Mouse (Mus musculus) limb, embryonic 10.5 days (tissue): ENCODE data around the gene Gcnt2. TPM values are rescaled to one million over a fixed set of nuclear protein-coding genes. Genes with fewer than 3 reads are reported as not detected.

Experiments used
- DNase-seq: peaks from one replicate; pipeline ENCODE4 v3.0.0-alpha.2; 2017; ENCODE audit warnings: low spot score
- H3K27ac ChIP-seq: fragments of 300-500 bp; sonication (generic); 2 replicates; pipeline ENCODE4 v1.5.1; 2016; ENCODE audit warnings: mild to moderate bottlenecking
- H3K27me3 ChIP-seq: fragments of 300-500 bp; sonication (generic); 2 replicates; pipeline ENCODE4 v1.6.1; 2016; ENCODE audit warnings: low read depth, mild to moderate bottlenecking; ENCODE audit not compliant: poor library complexity, severe bottlenecking
- H3K36me3 ChIP-seq: fragments of 300-500 bp; sonication (generic); 2 replicates; pipeline ENCODE4 v1.6.1; 2016; ENCODE audit warnings: mild to moderate bottlenecking, moderate library complexity
- H3K4me1 ChIP-seq: fragments of 300-500 bp; sonication (generic); 2 replicates; pipeline ENCODE4 v1.6.1; 2016
- H3K4me3 ChIP-seq: fragments of 300-500 bp; sonication (generic); 2 replicates; pipeline ENCODE4 v1.5.1; 2016; ENCODE audit warnings: mild to moderate bottlenecking, moderate library complexity
- H3K9me3 ChIP-seq: fragments of 300-500 bp; sonication (generic); replicated peaks from 2 replicates; pipeline ENCODE4 v1.6.1; 2016; ENCODE audit warnings: mild to moderate bottlenecking
- WGBS: fragments of 180-500 bp; shearing (Covaris S2); methylation state at CpG from one replicate; pipeline ENCODE4 v1.1.7; 2016; 5-methylcytosine and 5-hydroxymethylcytosine counted together
- polyA plus RNA-seq: library from polyadenylated mRNA; unstranded; fragments of >200 nt; fragmentation: Nextera tagmentation; extraction: Ambion mirVana; gene quantifications from 2 replicates; pipeline ENCODE4 v1.2.1, GENCODE M21; 2016

Gcnt2 gene
- 1.9 and 2.2 TPM in 2 replicates for polyA plus RNA-seq

DNA sequence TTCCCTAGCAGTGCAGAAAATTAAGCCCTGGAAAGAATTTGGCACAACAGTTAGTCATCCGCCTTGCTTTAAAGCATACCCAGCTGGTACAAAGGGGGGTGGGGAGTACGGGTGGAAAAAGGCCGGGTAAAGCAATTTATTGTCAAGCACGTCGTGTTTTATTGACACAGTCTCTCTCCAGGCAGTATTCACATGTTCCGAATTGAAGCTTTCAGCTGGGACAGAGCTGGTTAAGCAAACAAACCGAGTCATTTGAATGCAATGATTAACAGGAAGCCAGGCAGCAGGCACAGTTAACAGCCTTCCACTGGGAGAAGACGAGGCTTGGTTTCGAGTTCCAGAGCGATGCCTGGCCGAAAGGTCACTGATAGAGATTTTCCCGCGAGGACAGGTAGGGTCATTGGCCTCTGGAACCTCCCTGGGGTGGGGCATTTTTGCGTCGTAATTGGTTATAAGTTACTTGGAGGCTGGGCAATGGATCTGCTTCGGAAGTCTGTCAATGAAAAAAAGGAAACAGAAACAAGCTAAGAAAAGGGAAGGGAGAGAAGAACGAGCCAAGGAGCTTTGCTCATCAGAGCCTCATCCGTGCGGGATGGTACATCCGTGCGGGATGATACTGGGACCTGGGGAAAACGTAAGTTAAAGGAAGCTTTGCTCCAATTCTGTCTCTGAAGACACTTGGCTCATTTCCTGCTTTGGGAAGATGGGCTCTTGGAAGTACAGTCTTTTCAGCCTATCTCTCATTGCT lies at the start of gene Gcnt2:
Gene Gcnt2, plus strand, starts transcription at position 103 of the 748 bp plus-strand sequence.
- H3K4me1 ChIP-seq = peaks cover 13% of the 10 kb centered on the region; the same call in 1 of the 2 replicates
- H3K4me3 ChIP-seq = 0 out of 2 replicates have a peak within 1 kb of the TSS, but pooled peaks have one; percentile 14
- WGBS = 52% methylated on average over 22 of the region's 22 CpGs
- H3K36me3 ChIP-seq = no peaks in the 10 kb centered on the region
- no peak for DNase-seq
- H3K9me3 ChIP-seq = no peaks in the 10 kb centered on the region
- H3K27ac ChIP-seq = no peak within 1 kb of the TSS
- no peaks in the 10 kb centered on the region for H3K27me3 ChIP-seq

GRCm38 (mm10) chr13:40820617-40821016 lies 38.9 kb upstream of the Gcnt2 start:
- Histone ChIP-seq H3K36me3 (no peaks in the 10 kb centered on the region), H3K27ac (no peak overlapping the region), H3K4me1 (no peaks in the 10 kb centered on the region), H3K9me3 (no peaks in the 10 kb centered on the region), H3K27me3 (no peaks in the 10 kb centered on the region), H3K4me3 (no peak overlapping the region)
- 51% methylated on average over 1 of the region's 1 CpGs for WGBS
- DNase-seq = no peak

DNA sequence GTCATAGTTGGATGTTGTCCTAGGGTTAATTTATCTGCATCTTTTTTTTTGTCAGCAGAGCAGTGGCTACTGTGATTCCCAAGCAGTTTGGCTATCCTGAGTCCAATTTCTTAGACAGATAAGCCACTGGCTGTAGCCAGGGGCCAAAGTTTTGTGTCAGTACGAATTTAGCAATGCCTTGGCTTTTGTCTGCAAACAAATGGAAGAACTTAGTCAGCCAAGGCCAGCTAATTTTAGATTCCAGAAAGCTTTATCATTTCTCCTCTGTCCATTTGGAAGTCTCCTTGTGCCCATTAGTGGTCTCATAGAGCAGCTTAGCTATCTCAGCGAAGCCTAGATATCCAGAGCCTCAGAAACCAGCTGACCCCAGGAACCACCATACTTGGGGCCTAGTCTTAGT lies 37.6 kb upstream of the Gcnt2 start:
- Histone ChIP-seq H3K9me3 (no peaks in the 10 kb centered on the region), H3K27ac (no peak overlapping the region), H3K4me1 (no peaks in the 10 kb centered on the region), H3K27me3 (no peaks in the 10 kb centered on the region), H3K4me3 (no peak overlapping the region), H3K36me3 (no peaks in the 10 kb centered on the region)
- 76% methylated on average over 2 of the region's 2 CpGs for WGBS
- DNase-seq = no peak

GRCm38 (mm10) chr13:40841146-40841787 lies 18.3 kb upstream of the Gcnt2 start:
- no peaks in the 10 kb centered on the region for H3K9me3 ChIP-seq
- H3K27ac ChIP-seq = no peak overlapping the region
- H3K4me3 ChIP-seq = no peak overlapping the region
- H3K27me3 ChIP-seq = no peaks in the 10 kb centered on the region
- H3K4me1 ChIP-seq = no peaks in the 10 kb centered on the region
- WGBS = 76% methylated on average over 10 of the region's 10 CpGs
- DNase-seq = no peak
- no peaks in the 10 kb centered on the region for H3K36me3 ChIP-seq

DNA sequence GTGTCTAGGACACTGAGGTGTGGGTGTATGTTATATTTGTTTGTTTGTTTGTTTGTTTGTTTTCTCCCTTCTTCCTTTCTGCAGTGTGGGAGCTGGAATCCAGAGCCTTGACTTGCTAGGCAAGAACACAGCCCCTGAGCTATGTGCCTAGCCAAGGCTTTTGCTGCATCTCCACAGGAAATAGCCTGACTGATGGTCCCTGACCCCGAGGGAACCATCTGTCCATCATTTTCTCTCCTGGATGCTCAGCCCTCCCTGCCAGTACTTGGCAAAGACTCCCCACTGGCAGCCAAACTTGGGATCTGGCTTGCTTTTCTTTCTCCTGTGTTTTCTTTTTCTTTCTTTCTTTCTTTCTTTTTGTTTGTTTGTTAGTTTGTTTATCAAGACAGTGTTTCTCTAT lies 17.4 kb upstream of the Gcnt2 start:
- 43% methylated on average over 1 of the region's 1 CpGs for WGBS
- Histone ChIP-seq H3K27ac (no peak overlapping the region), H3K27me3 (no peaks in the 10 kb centered on the region), H3K4me3 (no peak overlapping the region), H3K4me1 (no peaks in the 10 kb centered on the region), H3K36me3 (no peaks in the 10 kb centered on the region), H3K9me3 (no peaks in the 10 kb centered on the region)
- DNase-seq = no peak

DNA sequence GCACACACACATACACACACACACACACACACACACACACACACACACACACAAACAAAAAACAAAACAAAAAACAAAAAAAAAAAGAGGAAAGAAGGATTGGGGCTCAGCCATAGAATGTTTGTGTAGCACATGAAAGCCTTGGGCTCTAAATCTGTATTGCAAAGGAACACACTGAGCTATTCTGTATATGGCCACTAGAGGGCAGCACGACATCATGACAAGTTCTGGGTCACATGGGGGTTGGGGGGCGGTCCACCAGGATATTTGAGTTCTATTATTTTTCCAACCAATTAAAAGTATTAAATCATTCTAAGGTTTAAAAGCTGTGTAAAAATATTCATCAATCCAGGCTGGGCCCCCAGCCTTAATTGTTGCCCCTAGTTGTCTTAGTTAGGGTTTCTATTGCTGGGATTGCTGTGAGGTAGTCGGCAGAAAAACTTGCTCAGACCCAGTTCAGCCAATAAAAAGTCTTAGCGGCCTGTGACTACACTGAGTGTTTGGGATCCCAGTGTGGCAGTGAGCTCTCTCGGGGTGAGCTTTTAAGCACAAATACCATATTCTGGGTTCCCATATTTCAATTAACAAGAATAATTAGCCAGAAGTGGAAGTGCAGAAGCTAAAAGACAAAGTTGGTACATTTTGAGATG lies 16.0 kb upstream of the Gcnt2 start:
- Histone ChIP-seq H3K4me3 (0 out of 2 replicates have a peak overlapping the region, but pooled peaks have one; percentile 16), H3K4me1 (no peaks in the 10 kb centered on the region), H3K9me3 (no peaks in the 10 kb centered on the region), H3K27me3 (no peaks in the 10 kb centered on the region), H3K36me3 (no peaks in the 10 kb centered on the region), H3K27ac (no peak overlapping the region)
- 27% methylated on average over 5 of the region's 5 CpGs for WGBS
- DNase-seq = peak; percentile 82

DNA sequence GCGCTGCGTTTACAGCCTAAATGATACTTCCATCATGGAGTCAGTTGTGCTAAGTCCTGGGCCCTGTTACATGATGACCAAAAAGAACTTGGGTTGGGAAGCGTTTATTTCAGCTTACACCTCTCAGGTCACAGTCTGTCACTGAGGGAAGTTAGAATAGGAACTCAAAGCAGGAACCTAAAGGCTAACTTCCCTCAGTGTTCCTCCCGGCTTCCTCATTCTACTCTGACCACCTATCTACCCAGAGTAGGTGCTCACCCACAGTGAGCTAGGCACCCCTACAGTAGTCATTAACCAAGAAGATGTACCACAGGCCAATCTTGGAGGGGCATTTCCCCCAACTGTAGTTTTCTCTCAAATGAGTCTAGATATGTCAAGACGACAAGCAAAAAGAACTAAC lies 15.4 kb upstream of the Gcnt2 start:
- DNase-seq = no peak
- Histone ChIP-seq H3K4me1 (no peaks in the 10 kb centered on the region), H3K4me3 (no peak overlapping the region), H3K27me3 (no peaks in the 10 kb centered on the region), H3K9me3 (no peaks in the 10 kb centered on the region), H3K27ac (no peak overlapping the region), H3K36me3 (no peaks in the 10 kb centered on the region)
- 91% methylated on average over 5 of the region's 5 CpGs for WGBS

DNA sequence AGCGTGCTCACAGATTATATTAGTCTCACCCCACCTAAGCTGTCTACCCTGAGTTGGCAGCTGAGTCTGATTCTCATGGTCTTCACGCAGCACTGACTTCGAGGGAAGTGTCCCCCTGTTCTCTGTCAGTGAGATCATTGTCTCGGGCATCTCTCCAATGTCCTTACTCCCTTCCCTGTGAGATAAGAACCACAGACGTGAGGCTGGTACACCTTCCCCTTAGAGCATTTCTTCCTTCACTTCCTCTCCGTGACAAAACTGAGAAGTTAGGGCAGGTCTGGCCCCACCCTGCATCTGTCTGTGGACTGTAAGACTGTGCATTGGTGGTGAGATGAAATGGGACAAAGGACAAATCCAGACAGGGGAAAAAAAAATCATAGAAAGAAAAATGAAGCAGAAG lies 13.6 kb upstream of the Gcnt2 start:
- no peaks in the 10 kb centered on the region for H3K4me1 ChIP-seq
- H3K27me3 ChIP-seq = no peaks in the 10 kb centered on the region
- H3K27ac ChIP-seq = no peak overlapping the region
- no peak overlapping the region for H3K4me3 ChIP-seq
- DNase-seq = no peak
- no peaks in the 10 kb centered on the region for H3K36me3 ChIP-seq
- WGBS = 70% methylated on average over 6 of the region's 6 CpGs
- no peaks in the 10 kb centered on the region for H3K9me3 ChIP-seq

- DNase-seq = no peak
- Histone ChIP-seq H3K36me3 (no peaks in the 10 kb centered on the region), H3K27me3 (no peaks in the 10 kb centered on the region), H3K4me3 (no peak overlapping the region), H3K4me1 (no peaks in the 10 kb centered on the region), H3K9me3 (no peaks in the 10 kb centered on the region), H3K27ac (no peak overlapping the region)
- 70% methylated on average over 9 of the region's 9 CpGs for WGBS
Measured at GRCm38 (mm10) chr13:40846375-40846774, 13.2 kb upstream of the Gcnt2 start.

DNA sequence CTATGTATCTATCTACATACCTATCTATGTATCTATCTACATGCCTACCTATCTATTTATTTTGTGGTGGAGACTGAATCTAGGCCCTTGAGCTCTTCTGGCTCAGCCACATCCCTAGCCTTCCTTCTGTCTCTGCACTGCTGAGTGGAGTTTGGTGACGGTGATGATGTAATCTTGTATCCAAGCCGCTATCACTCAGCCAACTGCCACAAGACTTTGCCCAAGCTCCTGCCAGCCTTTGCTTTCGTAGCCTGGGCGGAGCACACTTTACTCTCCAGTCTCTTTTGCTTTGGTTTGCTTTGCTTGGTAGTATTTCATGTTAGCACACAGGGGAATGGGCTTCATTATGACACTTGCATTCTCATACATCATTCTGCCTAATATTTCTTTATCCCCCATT lies 11.7 kb upstream of the Gcnt2 start:
- Histone ChIP-seq H3K4me1 (no peaks in the 10 kb centered on the region), H3K36me3 (no peaks in the 10 kb centered on the region), H3K27ac (no peak overlapping the region), H3K4me3 (no peak overlapping the region), H3K9me3 (no peaks in the 10 kb centered on the region), H3K27me3 (no peaks in the 10 kb centered on the region)
- DNase-seq = no peak
- 91% methylated on average over 4 of the region's 4 CpGs for WGBS

GRCm38 (mm10) chr13:40850686-40851085 lies 8.9 kb upstream of the Gcnt2 start:
- H3K4me3 ChIP-seq = no peak overlapping the region
- H3K9me3 ChIP-seq = no peaks in the 10 kb centered on the region
- 95% methylated on average over 6 of the region's 6 CpGs for WGBS
- no peaks in the 10 kb centered on the region for H3K27me3 ChIP-seq
- peaks cover 12% of the 10 kb centered on the region for H3K4me1 ChIP-seq
- no peak for DNase-seq
- H3K27ac ChIP-seq = no peak overlapping the region
- H3K36me3 ChIP-seq = no peaks in the 10 kb centered on the region

- no peak for DNase-seq
- H3K4me3 ChIP-seq = no peak overlapping the region
Measured at GRCm38 (mm10) chr13:40851281-40851680, 8.3 kb upstream of the Gcnt2 start.

DNA sequence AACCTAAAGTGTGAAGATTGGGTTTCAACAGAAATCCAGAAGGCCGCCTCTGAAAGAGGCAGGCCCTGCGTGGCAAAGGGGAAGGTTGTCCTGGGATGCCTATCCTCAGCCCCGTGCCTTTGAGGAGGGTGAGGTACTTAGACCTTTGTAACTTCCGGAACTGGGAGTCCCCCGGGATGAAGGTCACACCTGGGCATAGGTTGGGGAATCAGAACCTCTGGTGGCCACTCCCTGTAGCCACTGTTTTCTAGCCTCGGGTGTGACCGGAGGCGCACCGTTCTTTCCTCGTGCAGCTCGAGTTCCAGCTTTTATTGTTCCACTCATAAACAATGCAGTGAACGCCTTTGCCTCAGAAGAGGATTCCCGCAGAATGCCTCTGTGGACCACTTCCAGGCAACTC lies 7.6 kb upstream of the Gcnt2 start:
- peaks cover 12% of the 10 kb centered on the region for H3K4me1 ChIP-seq
- 71% methylated on average over 13 of the region's 13 CpGs for WGBS
- H3K27ac ChIP-seq = no peak overlapping the region
- no peak for DNase-seq
- H3K27me3 ChIP-seq = no peaks in the 10 kb centered on the region
- no peak overlapping the region for H3K4me3 ChIP-seq
- H3K9me3 ChIP-seq = no peaks in the 10 kb centered on the region
- no peaks in the 10 kb centered on the region for H3K36me3 ChIP-seq

More at GRCm38 (mm10) chr13:40851281-40851680, 8.3 kb upstream of the Gcnt2 start:
- H3K27me3 ChIP-seq = no peaks in the 10 kb centered on the region
- H3K9me3 ChIP-seq = no peaks in the 10 kb centered on the region
- H3K36me3 ChIP-seq = no peaks in the 10 kb centered on the region
- no peak overlapping the region for H3K27ac ChIP-seq
- peaks cover 12% of the 10 kb centered on the region for H3K4me1 ChIP-seq
- WGBS = 83% methylated on average over 7 of the region's 7 CpGs
